Mouse (Mus musculus) gastrocnemius, postnatal 4 days (tissue): Measurements from ENCODE around the gene Tbc1d19. TPM values are rescaled to one million over a fixed set of nuclear protein-coding genes. Genes with fewer than 3 reads are reported as not detected.

ENCODE experiments used
- DNase-seq, 2 experiments: peaks; one replicate each; pipeline ENCODE4 v3.0.0; 2021 to 2022; ENCODE audit warnings: low spot score in 2 of 2, mixed read lengths in 2 of 2
- total RNA-seq, 2 experiments: library from RNA; stranded (reverse); gene quantifications; 2 replicates each; pipeline ENCODE4 v1.2.3; 2021

The Tbc1d19 gene
- total RNA-seq, 2 experiments from 2014 or later, result 23.9 to 24.9 TPM

DNA sequence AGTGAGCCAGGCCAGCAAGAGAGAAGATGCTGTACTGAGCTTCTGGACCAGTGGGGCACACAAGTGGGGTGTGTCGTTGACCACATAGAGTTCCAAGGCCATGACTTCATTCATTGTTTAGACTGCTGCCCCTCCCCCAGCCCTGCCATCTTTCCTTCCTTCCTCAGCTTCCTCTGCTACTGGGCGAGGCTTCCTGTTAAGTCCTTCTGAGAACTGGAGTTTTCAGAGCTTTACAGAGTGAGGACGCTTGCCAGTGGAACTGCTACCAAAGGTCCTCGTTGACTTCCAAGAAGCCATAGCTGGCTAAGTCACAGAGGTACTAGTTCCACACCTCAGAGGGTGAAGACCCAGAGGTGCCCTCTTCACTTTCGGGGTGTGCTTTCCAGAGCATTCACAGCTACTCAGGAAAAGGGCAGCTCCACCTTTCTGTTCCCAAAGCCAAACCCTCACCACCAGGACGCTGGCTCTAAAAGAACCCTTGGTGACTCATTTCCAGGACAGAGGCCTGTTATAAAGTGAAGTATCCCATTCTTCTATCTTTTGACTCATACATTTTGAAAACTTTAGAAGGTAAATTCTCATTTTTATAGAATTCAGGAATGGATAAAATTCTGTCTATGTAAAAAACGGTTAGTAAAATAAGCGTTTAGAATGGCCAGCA is 139.3 kb downstream of the Tbc1d19 start:
- peak in 1 of 2 experiments; percentile 34 for DNase-seq

DNA sequence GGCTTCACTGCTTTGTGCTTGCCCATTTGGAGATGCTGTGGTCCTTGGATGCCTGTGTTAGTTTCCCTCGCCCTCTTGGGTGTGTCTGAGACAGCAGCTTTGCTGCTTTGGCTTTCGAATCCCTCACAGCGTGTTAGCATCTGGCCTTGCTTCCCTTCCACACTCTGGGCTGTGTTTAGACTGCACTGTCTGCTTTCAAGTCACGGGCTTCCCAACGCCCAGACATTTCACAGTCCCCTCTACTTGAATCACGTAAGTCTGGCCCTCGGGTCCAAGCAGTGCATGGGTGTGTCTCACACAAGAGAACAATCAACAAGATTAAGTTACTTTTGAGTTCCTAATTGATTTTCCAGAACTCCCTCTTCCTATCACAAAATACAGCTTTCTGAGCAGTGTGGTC is 140.8 kb downstream of the Tbc1d19 start:
- DNase-seq, result no peak

DNA sequence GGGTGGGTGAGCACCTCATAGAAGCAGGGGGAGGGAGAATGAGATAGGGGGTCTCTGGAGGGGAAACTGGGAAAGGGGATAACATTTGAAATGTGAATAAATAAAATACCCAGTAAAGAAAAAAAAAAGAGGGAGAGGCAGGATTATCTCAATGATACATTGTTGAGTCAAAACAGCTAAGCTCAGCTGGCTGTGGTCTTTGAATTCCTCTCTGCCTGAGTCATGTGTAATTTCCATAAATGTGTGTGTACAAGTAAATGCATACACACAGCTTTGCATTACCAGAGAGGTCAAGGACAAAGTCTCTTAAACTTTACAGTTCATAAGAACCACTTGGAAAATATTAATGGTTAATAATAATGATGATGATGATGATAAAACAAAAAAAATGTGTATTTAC is 143.8 kb downstream of the Tbc1d19 start:
- DNase-seq, result no peak

Other genes with a start within 250 kb of the Tbc1d19 start
- gene Cckar, start 101.9 kb upstream of the Tbc1d19 start, total RNA-seq, result not detected
- gene Stim2, start 188.9 kb downstream of the Tbc1d19 start, total RNA-seq, result 10 to 100 TPM; 72.8 to 82.9 TPM